Mouse (Mus musculus) heart, postnatal 0 days (tissue): ENCODE measurements around the gene Mid1. TPM values are rescaled to one million over a fixed set of nuclear protein-coding genes. Genes with fewer than 3 reads are reported as not detected.
A peak's percentile ranks its signal among the peaks of the same experiment; 100 is the strongest.

Experiments
- ATAC-seq: fragments of 200-750 bp; cut with Nextera tagmentation; 2 replicates; pipeline ENCODE4 v1.8.0; 2017; ENCODE audit warnings: low read depth, moderate number of reproducible peaks, moderate library complexity; ENCODE audit not compliant: insufficient read depth
- DNase-seq: peaks from one replicate; pipeline ENCODE4 v3.0.0-alpha.2; 2016; ENCODE audit warnings: low spot score
- H3K27ac ChIP-seq: fragments of 300-500 bp; sonication (generic); 2 replicates; pipeline ENCODE4 v1.5.1; 2014; ENCODE audit warnings: low read depth, mild to moderate bottlenecking
- H3K27me3 ChIP-seq: fragments of 300-500 bp; sonication (generic); 2 replicates; pipeline ENCODE4 v1.6.1; 2014; ENCODE audit warnings: low read length, mixed read lengths; ENCODE audit not compliant: control insufficient read depth, insufficient read depth
- H3K36me3 ChIP-seq: fragments of 300-500 bp; sonication (generic); replicated peaks from 2 replicates; pipeline ENCODE4 v1.6.1; 2014; ENCODE audit warnings: low read length, mixed read lengths; ENCODE audit not compliant: control insufficient read depth, insufficient read depth
- H3K4me1 ChIP-seq: fragments of 300-500 bp; sonication (generic); 2 replicates; pipeline ENCODE4 v1.6.1; 2014; ENCODE audit warnings: antibody characterized with exemption; ENCODE audit not compliant: control insufficient read depth, insufficient read depth
- H3K4me2 ChIP-seq: fragments of 300-500 bp; sonication (generic); 2 replicates; pipeline ENCODE4 v1.6.1; 2014; ENCODE audit warnings: low read depth, mild to moderate bottlenecking, low read length, moderate library complexity
- H3K4me3 ChIP-seq: fragments of 300-500 bp; sonication (generic); 2 replicates; pipeline ENCODE4 v1.5.1; 2014; ENCODE audit warnings: low read depth, low read length
- H3K9ac ChIP-seq: fragments of 300-500 bp; sonication (generic); replicated peaks from 2 replicates; pipeline ENCODE4 v1.6.1; 2014; ENCODE audit warnings: low read depth, low read length, mixed read lengths
- H3K9me3 ChIP-seq: fragments of 300-500 bp; sonication (generic); replicated peaks from 2 replicates; pipeline ENCODE4 v1.6.1; 2016; ENCODE audit warnings: low read length; ENCODE audit not compliant: control insufficient read depth
- CTCF ChIP-seq: IDR thresholded peaks from 2 replicates; pipeline ENCODE4 v1.5.1; 2016; ENCODE audit warnings: antibody characterized with exemption, control low read depth, low read depth
- EP300 ChIP-seq: IDR thresholded peaks from 2 replicates; pipeline ENCODE4 v1.6.1; 2016; ENCODE audit warnings: antibody characterized with exemption, low read depth
- WGBS: fragments of 180-500 bp; shearing (Covaris S2); extraction: QIAGEN DNeasy Blood & Tissue Kit; methylation state at CpG from one replicate; pipeline ENCODE4 v1.1.7; 2014; 5-methylcytosine and 5-hydroxymethylcytosine counted together
- polyA plus RNA-seq: library from polyadenylated mRNA; unstranded; fragments of >200 nt; fragmentation: Nextera tagmentation; extraction: Ambion mirVana; gene quantifications from 2 replicates; pipeline ENCODE4 v1.2.1, GENCODE M21; 2015
- total RNA-seq: library from RNA; depleted of rRNA; stranded (reverse); fragments of >200 nt; gene quantifications from 2 replicates; pipeline ENCODE4 v1.2.3, GENCODE M21; 2014; ENCODE audit warnings: low replicate concordance

Gene Mid1
- total and polyA plus RNA-seq, 2 experiments from 2014 or later = 2.8 to 10.6 TPM

DNA sequence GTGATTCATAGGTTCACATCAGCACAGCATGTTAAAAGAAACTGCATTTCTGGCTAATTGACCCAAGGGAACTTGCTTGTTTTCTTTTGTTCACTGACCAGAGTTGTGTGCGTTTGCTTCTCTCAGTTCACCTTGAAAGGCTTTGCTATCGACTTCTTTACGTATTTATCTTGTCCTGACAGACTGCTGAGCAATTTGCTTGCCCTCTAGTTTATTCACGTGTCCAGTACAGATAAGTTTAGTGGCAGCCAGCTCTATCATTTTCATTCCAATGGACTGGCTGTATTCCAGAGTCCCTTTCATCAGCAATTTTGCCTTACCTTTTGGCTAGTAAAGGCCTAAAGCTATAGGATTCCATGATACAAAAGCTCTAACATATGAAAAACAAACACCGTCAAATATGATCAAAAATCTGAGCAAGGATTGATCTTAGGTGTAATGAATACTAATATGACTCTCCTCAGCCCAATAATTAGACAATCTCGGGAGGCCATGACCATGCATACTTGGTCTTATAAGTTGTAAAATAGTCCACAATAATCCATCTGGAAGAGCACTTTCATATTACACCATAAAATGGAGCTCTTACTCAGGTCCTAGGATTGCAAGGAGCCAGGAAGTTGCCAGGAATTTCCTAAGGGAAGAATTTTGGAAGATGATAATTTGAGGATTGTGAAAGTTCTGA lies 7.4 kb downstream of the Mid1 start:
- H3K36me3 ChIP-seq = no peaks in the 10 kb centered on the region
- H3K9me3 ChIP-seq = no peaks in the 10 kb centered on the region
- WGBS = 48% methylated on average over 6 of the region's 6 CpGs
- no peak overlapping the region for H3K9ac ChIP-seq
- H3K27ac ChIP-seq = peak overlapping the region; percentile 69
- H3K4me3 ChIP-seq = no peak overlapping the region
- TF ChIP-seq CTCF (no peak), EP300 (no peak)
- H3K4me1 ChIP-seq = no peaks in the 10 kb centered on the region
- no peak for ATAC-seq
- no peak for DNase-seq
- no peaks in the 10 kb centered on the region for H3K27me3 ChIP-seq
- H3K4me2 ChIP-seq = peak overlapping the region; percentile 30; the same call in 1 of the 2 replicates

DNA sequence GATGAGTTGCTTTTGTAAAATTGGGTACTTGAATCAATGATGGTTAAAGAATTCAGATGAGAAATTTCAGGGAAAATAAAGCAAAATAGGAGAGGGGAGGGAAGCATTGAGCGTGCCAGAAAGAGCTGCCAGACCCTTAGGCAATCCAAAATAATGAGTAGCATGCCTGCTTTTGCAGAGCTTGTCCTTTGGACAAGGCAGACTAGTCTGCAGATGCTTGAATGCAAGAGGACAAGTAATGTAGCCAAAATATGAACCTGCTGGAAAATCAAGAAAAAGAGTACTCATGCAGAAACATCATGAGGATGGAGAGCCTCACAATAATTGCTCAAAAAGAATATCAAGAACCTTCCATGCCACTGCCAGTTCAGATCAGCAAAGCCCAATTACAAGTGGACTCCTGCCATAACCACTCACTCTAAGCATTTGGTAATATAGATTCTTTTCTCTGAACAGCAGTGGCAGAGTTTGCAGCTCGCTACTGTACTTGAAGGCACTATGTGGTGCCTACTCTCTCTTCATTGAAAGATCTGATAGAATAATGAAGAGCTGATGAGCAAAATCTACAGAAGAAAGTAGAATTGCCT lies 19.1 kb downstream of the Mid1 start:
- WGBS = 88% methylated on average over 2 of the region's 2 CpGs
- TF ChIP-seq EP300 (no peak), CTCF (no peak)
- Histone ChIP-seq H3K36me3 (no peaks in the 10 kb centered on the region), H3K4me1 (no peaks in the 10 kb centered on the region), H3K27ac (no peak overlapping the region), H3K4me3 (no peak overlapping the region), H3K4me2 (no peak overlapping the region), H3K9me3 (no peaks in the 10 kb centered on the region), H3K27me3 (no peaks in the 10 kb centered on the region), H3K9ac (no peak overlapping the region)
- no peak for DNase-seq
- no peak for ATAC-seq

GRCm38 (mm10) chrX:169723511-169723910 lies 38.5 kb downstream of the Mid1 start:
- TF ChIP-seq EP300 (no peak), CTCF (no peak)
- WGBS = 86% methylated on average over 1 of the region's 1 CpGs

DNA sequence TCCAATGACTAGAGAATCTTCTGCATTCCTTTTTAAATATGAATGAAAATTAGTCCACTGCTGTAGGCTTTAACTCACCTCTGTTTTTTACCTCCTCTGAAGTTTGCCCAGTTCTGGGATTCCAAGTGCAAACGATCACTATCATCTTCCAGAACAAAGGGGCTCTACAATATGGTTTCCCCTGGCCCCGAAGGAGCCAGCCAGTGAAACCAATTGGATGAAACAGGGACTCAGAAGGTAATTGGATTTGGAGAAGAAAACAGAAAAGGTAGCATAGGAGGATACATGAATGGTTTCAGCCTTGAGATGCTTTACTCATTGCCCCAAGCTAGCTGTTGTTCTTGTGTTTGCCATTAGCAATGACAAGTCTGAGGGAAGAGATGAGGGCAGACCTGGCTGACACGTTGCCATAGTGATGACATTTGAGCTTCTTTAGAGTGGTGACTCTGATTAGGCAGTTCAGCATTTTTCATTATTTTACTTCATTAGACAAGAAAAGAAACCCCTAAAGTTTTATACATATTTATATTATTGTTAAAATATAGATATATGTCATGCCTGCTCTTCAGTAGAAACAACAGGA lies 50.5 kb downstream of the Mid1 start:
- no peak overlapping the region for H3K4me2 ChIP-seq
- H3K27ac ChIP-seq = no peak overlapping the region
- no peaks in the 10 kb centered on the region for H3K4me1 ChIP-seq
- H3K9ac ChIP-seq = no peak overlapping the region
- no peaks in the 10 kb centered on the region for H3K36me3 ChIP-seq
- DNase-seq = no peak
- no peaks in the 10 kb centered on the region for H3K27me3 ChIP-seq
- no peak for TF ChIP-seq CTCF
- TF ChIP-seq EP300 = no peak
- 69% methylated on average over 3 of the region's 3 CpGs for WGBS
- no peak overlapping the region for H3K4me3 ChIP-seq
- ATAC-seq = no peak
- H3K9me3 ChIP-seq = no peaks in the 10 kb centered on the region

More at GRCm38 (mm10) chrX:169723511-169723910, 38.5 kb downstream of the Mid1 start:
- Histone ChIP-seq H3K4me3 (no peak overlapping the region), H3K36me3 (no peaks in the 10 kb centered on the region), H3K4me2 (no peak overlapping the region), H3K4me1 (no peaks in the 10 kb centered on the region), H3K27ac (no peak overlapping the region), H3K9me3 (no peaks in the 10 kb centered on the region), H3K9ac (no peak overlapping the region), H3K27me3 (no peaks in the 10 kb centered on the region)
- no peak for ATAC-seq
- DNase-seq = no peak

- TF ChIP-seq CTCF (no peak), EP300 (no peak)
- no peaks in the 10 kb centered on the region for H3K27me3 ChIP-seq
- no peaks in the 10 kb centered on the region for H3K9me3 ChIP-seq
- no peak overlapping the region for H3K9ac ChIP-seq
- H3K36me3 ChIP-seq = no peaks in the 10 kb centered on the region
- WGBS = 43% methylated on average over 3 of the region's 3 CpGs
- no peaks in the 10 kb centered on the region for H3K4me1 ChIP-seq
- DNase-seq (no peak), ATAC-seq (no peak)
- no peak overlapping the region for H3K4me3 ChIP-seq
- H3K4me2 ChIP-seq = no peak overlapping the region
- no peak overlapping the region for H3K27ac ChIP-seq
Observed at GRCm38 (mm10) chrX:169758001-169758400, 73.0 kb downstream of the Mid1 start.
